Mouse (Mus musculus): Measurements from ENCODE around the gene Upb1.

GRCm38 (mm10) chr10:75487131-75487530, 86.2 kb downstream of the Upb1 start:
- TF ChIP-seq POLR2A (IDR thresholded peaks at IDR 0.05; ENCODE audit: control insufficient read depth, extremely low read depth, insufficient read depth, low read length, poor library complexity) (no peak), CTCF (IDR thresholded peaks at IDR 0.05; ENCODE audit: borderline replicate concordance, control insufficient read depth, extremely low read depth, insufficient read depth, low read length, poor library complexity) (no peak)
